ENCODE assay signal across 26 mouse cellular contexts in genomic region chr1:179055760-179056159, GRCm38 (mm10).
DNase-seq lines count a peak whose midpoint lies in the region; ATAC-seq and TF ChIP-seq lines count a peak whose summit lies in the region.
"Had no signal": no experiment of that assay in that cellular context is flagged by ENCODE, and none has a peak within 500 bp of the region (broad histone marks: within the 10 kb centered on the region; RNA-seq: fewer than 3 reads in every experiment).

No protein-coding gene starts in this region.

- 0 out of 4 replicates have a peak overlapping the region, but pooled peaks have one; percentile 1 to 2 for H3K4me3 ChIP-seq in MEL (ENCODE audit: control insufficient read depth in 1 of 2, insufficient read depth in 1 of 2, low read depth in 2 of 2, low read length in 2 of 2)
- H3K4me3 ChIP-seq in liver, embryonic 11.5 days (ENCODE audit: low read depth, low read length), result no peak overlapping the region
- no peak overlapping the region for H3K4me3 ChIP-seq in liver, postnatal 0 days (ENCODE audit: low read depth, low read length)
- H3K4me3 ChIP-seq: embryonic facial prominence, embryonic 12.5 days; erythroblast, embryonic 14.5 days; forebrain, embryonic 15.5 days; heart, adult 2 months; heart, embryonic 15.5 days; hindbrain, embryonic 13.5 days; midbrain, embryonic 13.5 days had no signal

- TF ChIP-seq EP300 in MEL (IDR thresholded peaks at IDR 0.05; ENCODE audit: low read depth in 1 of 2, low read length in 2 of 2), result peak; percentile 57 to 78
- peak; percentile 71 for TF ChIP-seq EP300 in liver, postnatal 0 days (IDR thresholded peaks at IDR 0.05; ENCODE audit: low read depth)

- H3K4me1 ChIP-seq in MEL (ENCODE audit: control insufficient read depth in 1 of 2, insufficient read depth in 2 of 2, low read length in 2 of 2), result peaks cover 11 to 15% of the 10 kb centered on the region in 2 experiments
- H3K4me1 ChIP-seq in liver, embryonic 11.5 days (replicated peaks; ENCODE audit: control insufficient read depth, insufficient read depth, low read length), result peaks cover 28% of the 10 kb centered on the region
- H3K4me1 ChIP-seq in liver, postnatal 0 days (ENCODE audit: insufficient read depth), result peaks cover 15% of the 10 kb centered on the region

- DNase-seq in MEL (ENCODE audit: low read depth, low spot score), result peak; percentile 76
- DNase-seq in c-Kit-positive CD71-positive TER-119-positive erythroid progenitor cells, embryonic 14.5 days (ENCODE audit: low spot score), result peak; percentile 56
- DNase-seq in liver, embryonic 11.5 days (ENCODE audit: low spot score), result no peak
- no peak for DNase-seq in liver, postnatal 0 days
- DNase-seq in cerebellum, postnatal 10 days, result no peak
- DNase-seq in Muller cell, postnatal 12 days (ENCODE audit: inconsistent ontology term), result no peak
- DNase-seq in left cerebral cortex, adult 9 months (ENCODE audit: low spot score in 2 of 2), result no peak
- DNase-seq: adrenal gland, postnatal 14 days; B cell, adult 2 months; cerebellum, postnatal 14 days; gastrocnemius, postnatal 36 days; heart, adult 2 months; heart, postnatal 36 days; kidney, adult 18-20 months; kidney, postnatal 4 days; left cerebral cortex, postnatal 4 days; lung, postnatal 10 days; right cerebral cortex, postnatal 14 days had no signal

- TF ChIP-seq RAD21 in MEL (IDR thresholded peaks at IDR 0.05; ENCODE audit: low read depth, low read length), result no peak

- H3K9me3 ChIP-seq in MEL (replicated peaks; ENCODE audit: insufficient read depth, low read length), result no peaks in the 10 kb centered on the region
- no peaks in the 10 kb centered on the region for H3K9me3 ChIP-seq in liver, embryonic 11.5 days (ENCODE audit: control insufficient read depth, low read length)
- no peaks in the 10 kb centered on the region for H3K9me3 ChIP-seq in liver, postnatal 0 days (ENCODE audit: low read length)
- H3K9me3 ChIP-seq: embryonic facial prominence, embryonic 12.5 days; forebrain, embryonic 15.5 days; heart, embryonic 15.5 days; hindbrain, embryonic 13.5 days; midbrain, embryonic 13.5 days had no signal

- peak overlapping the region; percentile 11 for H3K27ac ChIP-seq in MEL (ENCODE audit: control insufficient read depth, low read depth, low read length)
- no peak overlapping the region; the same call in 1 of the 2 replicates for H3K27ac ChIP-seq in liver, embryonic 11.5 days (ENCODE audit: low read depth, low read length)
- no peak overlapping the region for H3K27ac ChIP-seq in liver, postnatal 0 days (ENCODE audit: low read depth)
- H3K27ac ChIP-seq: embryonic facial prominence, embryonic 12.5 days; forebrain, embryonic 15.5 days; heart, adult 2 months; heart, embryonic 15.5 days; hindbrain, embryonic 13.5 days; midbrain, embryonic 13.5 days had no signal

- no peak for TF ChIP-seq POLR2A in MEL (IDR thresholded peaks at IDR 0.05; ENCODE audit: control insufficient read depth in 1 of 2, insufficient read depth in 1 of 2, low read depth in 1 of 2, low read length in 2 of 2, poor library complexity in 1 of 2)

- no peaks in the 10 kb centered on the region for H3K79me2 ChIP-seq in MEL (ENCODE audit: control insufficient read depth, insufficient read depth, low read length, poor library complexity)

- peak overlapping the region; percentile 1; the same call in 1 of the 2 replicates for H3K9ac ChIP-seq in MEL (ENCODE audit: control insufficient read depth, low read depth, low read length, poor library complexity, severe bottlenecking)
- no peak overlapping the region for H3K9ac ChIP-seq in liver, embryonic 11.5 days (ENCODE audit: low read depth, low read length)
- no peak overlapping the region for H3K9ac ChIP-seq in liver, postnatal 0 days (replicated peaks)
- H3K9ac ChIP-seq: embryonic facial prominence, embryonic 12.5 days; forebrain, embryonic 15.5 days; heart, embryonic 15.5 days; hindbrain, embryonic 13.5 days; midbrain, embryonic 13.5 days had no signal

- no peaks in the 10 kb centered on the region for H3K27me3 ChIP-seq in MEL (ENCODE audit: control insufficient read depth in 1 of 2, insufficient read depth in 2 of 2, low read length in 2 of 2)
- H3K27me3 ChIP-seq in liver, embryonic 11.5 days (replicated peaks; ENCODE audit: control insufficient read depth, insufficient read depth, low read length), result no peaks in the 10 kb centered on the region
- H3K27me3 ChIP-seq in liver, postnatal 0 days (ENCODE audit: insufficient read depth, low read length), result no peaks in the 10 kb centered on the region
- H3K27me3 ChIP-seq: CH12.LX; embryonic facial prominence, embryonic 12.5 days; heart, embryonic 15.5 days; hindbrain, embryonic 13.5 days had no signal

- WGBS in liver, embryonic 11.5 days, result 31% methylated on average over 3 of the region's 3 CpGs
- 42% methylated on average over 3 of the region's 3 CpGs for WGBS in liver, postnatal 0 days (ENCODE audit: insufficient replicate concordance)

- ATAC-seq in liver, embryonic 11.5 days (replicated peaks; ENCODE audit: low FRiP score), result peak; percentile 87
- ATAC-seq in liver, postnatal 0 days, result peak; percentile 81
- ATAC-seq: forebrain, embryonic 15.5 days; inflammation-experienced regulatory T-cells, adult 6 months; midbrain, embryonic 13.5 days had no signal

- H3K36me3 ChIP-seq in MEL (ENCODE audit: control insufficient read depth in 1 of 2, insufficient read depth in 2 of 2, low read length in 2 of 2), result peaks cover 0 to 28% of the 10 kb centered on the region in 2 experiments; a peak in 2 of 4 replicates
- no peaks in the 10 kb centered on the region for H3K36me3 ChIP-seq in liver, embryonic 11.5 days (ENCODE audit: control insufficient read depth, insufficient read depth, low read length)
- H3K36me3 ChIP-seq in liver, postnatal 0 days (replicated peaks; ENCODE audit: insufficient read depth, low read length), result no peaks in the 10 kb centered on the region
- H3K36me3 ChIP-seq: embryonic facial prominence, embryonic 12.5 days; forebrain, embryonic 15.5 days; heart, embryonic 15.5 days; hindbrain, embryonic 13.5 days; midbrain, embryonic 13.5 days had no signal

- H3K4me2 ChIP-seq in liver, embryonic 11.5 days, result peak overlapping the region; percentile 14; the same call in 1 of the 2 replicates
- no peak overlapping the region for H3K4me2 ChIP-seq in liver, postnatal 0 days (ENCODE audit: low read depth, low read length)
- H3K4me2 ChIP-seq: embryonic facial prominence, embryonic 12.5 days; forebrain, embryonic 15.5 days; heart, embryonic 15.5 days; hindbrain, embryonic 13.5 days; midbrain, embryonic 13.5 days had no signal

- TF ChIP-seq CTCF in MEL (IDR thresholded peaks at IDR 0.05 in 2 of 3, conservative IDR thresholded peaks at IDR 0.05 in 1 of 3; ENCODE audit: control insufficient read depth in 1 of 3, insufficient read depth in 1 of 3, low read depth in 2 of 3, low read length in 3 of 3, poor library complexity in 1 of 3, severe bottlenecking in 1 of 3), result no peak
- no peak for TF ChIP-seq CTCF in liver, postnatal 0 days (IDR thresholded peaks at IDR 0.05; ENCODE audit: low read depth)

TF ChIP-seq in MEL, 35 proteins besides CTCF, POLR2A, EP300 and RAD21 (continues in another document):
- TF ChIP-seq GABPA (IDR thresholded peaks at IDR 0.05; ENCODE audit: low read depth, low read length), result no peak
- TF ChIP-seq MXI1 (IDR thresholded peaks at IDR 0.05; ENCODE audit: low read depth, low read length), result peak; percentile 42; the same call in 1 of the 2 replicates
- peak; percentile 55; the same call in 1 of the 2 replicates for TF ChIP-seq SIN3A (IDR thresholded peaks at IDR 0.05; ENCODE audit: low read length)
- no peak for TF ChIP-seq MEF2A (IDR thresholded peaks at IDR 0.05; ENCODE audit: extremely low read depth, insufficient replicate concordance, low read depth, low read length, poor library complexity, severe bottlenecking)
- no peak for TF ChIP-seq ZMIZ1 (IDR thresholded peaks at IDR 0.05; ENCODE audit: low read depth, low read length)
- TF ChIP-seq MYB (IDR thresholded peaks at IDR 0.05; ENCODE audit: low read depth, low read length), result no peak
- no peak for TF ChIP-seq KAT2A (conservative IDR thresholded peaks at IDR 0.05; ENCODE audit: low read depth, low read length)
- no peak for TF ChIP-seq NELFE (IDR thresholded peaks at IDR 0.05; ENCODE audit: low read depth, low read length)
- TF ChIP-seq POLR2AphosphoS5 (IDR thresholded peaks at IDR 0.05; ENCODE audit: borderline replicate concordance, low read depth, low read length), result no peak
- no peak for TF ChIP-seq E2F4 (IDR thresholded peaks at IDR 0.05; ENCODE audit: borderline replicate concordance, low read depth, low read length)
- TF ChIP-seq MAZ (IDR thresholded peaks at IDR 0.05; ENCODE audit: low read depth, low read length), result no peak
- no peak for TF ChIP-seq MAFK (IDR thresholded peaks at IDR 0.05; ENCODE audit: borderline replicate concordance, low read depth, low read length)
- TF ChIP-seq USF2 (IDR thresholded peaks at IDR 0.05; ENCODE audit: borderline replicate concordance in 1 of 2, insufficient read depth in 1 of 2, low read depth in 1 of 2, low read length in 2 of 2), result no peak
- peak; percentile 75 for TF ChIP-seq TAL1 (IDR thresholded peaks at IDR 0.05; ENCODE audit: low read length)
- TF ChIP-seq ZNF384 (IDR thresholded peaks at IDR 0.05; ENCODE audit: low read depth, low read length), result peak; percentile 49
- TF ChIP-seq ZC3H11A (IDR thresholded peaks at IDR 0.05; ENCODE audit: low read depth, low read length), result no peak
- peak; percentile 83 for TF ChIP-seq TCF12 (IDR thresholded peaks at IDR 0.05; ENCODE audit: low read depth, low read length)
- TF ChIP-seq GATA1 (IDR thresholded peaks at IDR 0.05; ENCODE audit: low read depth, low read length), result peak; percentile 83
- TF ChIP-seq NRF1 (IDR thresholded peaks at IDR 0.05; ENCODE audit: insufficient read depth, low read depth, low read length, poor library complexity, severe bottlenecking), result no peak
- no peak for TF ChIP-seq ZKSCAN1 (IDR thresholded peaks at IDR 0.05; ENCODE audit: low read depth, low read length)
- TF ChIP-seq UBTF (IDR thresholded peaks at IDR 0.05; ENCODE audit: borderline replicate concordance, insufficient read depth, low read depth, low read length), result no peak
- TF ChIP-seq JUND (IDR thresholded peaks at IDR 0.05; ENCODE audit: low read depth, low read length), result no peak
- peak; percentile 50 for TF ChIP-seq ETS1 (IDR thresholded peaks at IDR 0.05; ENCODE audit: low read depth, low read length)
- TF ChIP-seq ELF1 (IDR thresholded peaks at IDR 0.05; ENCODE audit: low read depth, low read length), result 0 out of 2 replicates have a peak, but pooled peaks have one; percentile 13
- no peak for TF ChIP-seq TBP (IDR thresholded peaks at IDR 0.05; ENCODE audit: low read depth, low read length)
- no peak for TF ChIP-seq SMC3 (IDR thresholded peaks at IDR 0.05; ENCODE audit: low read depth, low read length)
- TF ChIP-seq CHD2 (IDR thresholded peaks at IDR 0.05; ENCODE audit: low read length), result no peak
- TF ChIP-seq BHLHE40 (IDR thresholded peaks at IDR 0.05; ENCODE audit: borderline replicate concordance, low read depth, low read length), result no peak
- no peak for TF ChIP-seq USF1 (IDR thresholded peaks at IDR 0.05; ENCODE audit: low read depth, low read length)

Comparison
In these comparisons a context has a peak if more than half of its experiments do, and no peak if none do; other contexts are left out.
1. DNase-seq: peak in MEL (single experiment) and c-Kit-positive CD71-positive TER-119-positive erythroid progenitor cells, embryonic 14.5 days (single experiment); none in liver, embryonic 11.5 days (single experiment), liver, postnatal 0 days (single experiment), cerebellum, postnatal 10 days (0 of 2), Muller cell, postnatal 12 days (single experiment) and left cerebral cortex, adult 9 months (0 of 2).
2. H3K4me3 ChIP-seq: peak in MEL (2 of 2); none in liver, embryonic 11.5 days (single experiment) and liver, postnatal 0 days (single experiment).